In the genomic region with DNA sequence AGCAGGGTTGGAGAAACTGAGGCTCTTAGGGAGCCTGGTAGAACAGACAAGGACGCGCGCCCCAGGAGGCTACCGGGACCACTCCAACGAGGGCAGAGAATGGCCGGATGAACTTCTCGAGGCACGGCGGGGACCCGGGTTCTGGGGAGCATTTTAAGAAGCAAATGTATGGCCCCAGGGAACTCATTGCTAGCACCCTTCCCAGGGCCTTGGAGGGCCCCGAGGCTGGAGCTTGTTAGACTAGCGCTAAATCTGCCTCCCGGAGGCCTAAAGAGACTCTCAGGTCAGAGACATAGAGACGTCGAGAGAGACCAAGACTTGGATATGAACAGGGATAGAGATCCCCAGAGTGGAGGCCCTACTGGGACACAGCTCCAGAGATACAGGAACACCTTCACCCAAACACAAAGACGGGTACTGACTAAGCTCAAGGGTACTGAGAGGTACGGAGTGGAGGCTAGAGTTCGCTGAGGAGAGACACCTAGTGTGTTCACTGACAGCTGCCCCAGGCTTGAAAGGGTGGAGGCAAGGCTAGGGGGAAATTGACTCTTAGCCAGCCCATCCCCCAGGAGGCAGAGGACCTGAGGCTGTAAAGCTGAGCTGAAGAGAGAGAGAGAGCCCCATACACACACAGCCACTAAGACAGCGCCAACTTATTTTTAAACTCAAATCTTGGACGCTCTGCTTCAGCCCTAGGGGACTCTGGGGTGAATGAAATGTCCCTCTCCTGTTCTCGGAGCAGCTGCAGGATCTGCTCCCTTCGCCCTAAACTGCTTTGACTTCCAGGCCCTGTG, we compare ENCODE assay signal across 8 mouse cellular contexts. TPM values are rescaled to one million over a fixed set of nuclear protein-coding genes. Genes with fewer than 3 reads are reported as not detected.
DNase-seq lines count a peak whose midpoint lies in the region; ATAC-seq lines count a peak whose summit lies in the region.

No protein-coding gene starts in this region.

- peak overlapping the region; percentile 87 for H3K27ac ChIP-seq in intestine, embryonic 16.5 days (ENCODE audit: low read length)
- no peak overlapping the region for H3K27ac ChIP-seq in midbrain, embryonic 15.5 days

- peak overlapping the region; percentile 86 for H3K4me2 ChIP-seq in intestine, embryonic 16.5 days (ENCODE audit: low read depth, low read length)
- peak overlapping the region; percentile 81 for H3K4me2 ChIP-seq in midbrain, embryonic 15.5 days

- peak; percentile 48 for DNase-seq in kidney, postnatal 10 days
- no peak for DNase-seq in kidney, postnatal 25 days
- DNase-seq in ZHBTc4 (ENCODE audit: low read depth, low spot score) = peak; percentile 62
- DNase-seq in gastrocnemius, postnatal 14 days = peak; percentile 68
- no peak for DNase-seq in layer of hippocampus, adult 9-11 months

- H3K9me3 ChIP-seq in intestine, embryonic 16.5 days (ENCODE audit: control insufficient read depth, low read length) = no peaks in the 10 kb centered on the region
- no peaks in the 10 kb centered on the region for H3K9me3 ChIP-seq in midbrain, embryonic 15.5 days

- 6% methylated on average over 22 of the region's 22 CpGs for WGBS in intestine, embryonic 16.5 days
- WGBS in midbrain, embryonic 15.5 days = 5% methylated on average over 22 of the region's 22 CpGs

- intact Hi-C loops in gastrocnemius, postnatal 14 days (cut with DNase I; ENCODE audit: low total_unique reads) = no loop called here

- H3K36me3 ChIP-seq in intestine, embryonic 16.5 days (ENCODE audit: control insufficient read depth, insufficient read depth, low read length) = no peaks in the 10 kb centered on the region
- no peaks in the 10 kb centered on the region for H3K36me3 ChIP-seq in midbrain, embryonic 15.5 days (replicated peaks)

- peak overlapping the region; percentile 85 for H3K9ac ChIP-seq in intestine, embryonic 16.5 days (ENCODE audit: low read depth, low read length)
- H3K9ac ChIP-seq in midbrain, embryonic 15.5 days = peak overlapping the region; percentile 37; the same call in 1 of the 2 replicates

- no peaks in the 10 kb centered on the region for H3K27me3 ChIP-seq in intestine, embryonic 16.5 days (replicated peaks; ENCODE audit: control insufficient read depth, insufficient read depth, low read length)
- peaks cover 4% of the 10 kb centered on the region for H3K27me3 ChIP-seq in midbrain, embryonic 15.5 days (replicated peaks)

- H3K4me1 ChIP-seq in intestine, embryonic 16.5 days (ENCODE audit: control insufficient read depth, insufficient read depth, low read length) = peaks cover 45% of the 10 kb centered on the region
- H3K4me1 ChIP-seq in midbrain, embryonic 15.5 days = peaks cover 30% of the 10 kb centered on the region

- peak overlapping the region; percentile 79 for H3K4me3 ChIP-seq in intestine, embryonic 16.5 days (ENCODE audit: low read length)
- peak overlapping the region; percentile 44 for H3K4me3 ChIP-seq in midbrain, embryonic 15.5 days

- ATAC-seq in intestine, embryonic 16.5 days = peak; percentile 30
- ATAC-seq in midbrain, embryonic 15.5 days (replicated peaks) = peak; percentile 25
- no peak; the same call in 1 of the 2 replicates for ATAC-seq in monocyte, adult 5-6 weeks (replicated peaks; ENCODE audit: insufficient number of reproducible peaks, low FRiP score, low TSS enrichment, poor library complexity, severe bottlenecking)

RNA-seq across cellular contexts. Expression of a gene that starts 0.7 kb away (rescaled TPM):
- 100 to 1,000 TPM in 1 of 2 experiments, 10 to 100 TPM in 1; 77.5 to 112 TPM for total RNA-seq in gastrocnemius, postnatal 14 days (2021)
- 5.1 and 5.2 TPM in 2 replicates for polyA plus RNA-seq in intestine, embryonic 16.5 days (2015; fragmentation: Nextera tagmentation; extraction: Ambion mirVana)
- polyA plus RNA-seq in midbrain, embryonic 15.5 days (2015; fragmentation: Nextera tagmentation; extraction: Ambion mirVana) = 1.6 and 2.2 TPM in 2 replicates
- total RNA-seq in monocyte, adult 5-6 weeks (2017) = 0.76 to 5.1 TPM in 2 of 3 replicates, not detected in the other

RNA-seq across cellular contexts. Expression of a gene that starts 7.8 kb away (rescaled TPM):
- total RNA-seq in gastrocnemius, postnatal 14 days (2021) = 10 to 100 TPM; 16.5 to 20.4 TPM
- 51.8 and 58.6 TPM in 2 replicates for polyA plus RNA-seq in intestine, embryonic 16.5 days (2015; fragmentation: Nextera tagmentation; extraction: Ambion mirVana)
- 36.8 and 41.8 TPM in 2 replicates for polyA plus RNA-seq in midbrain, embryonic 15.5 days (2015; fragmentation: Nextera tagmentation; extraction: Ambion mirVana)
- 28.4 to 46.7 TPM (median 36.0 TPM) in 3 replicates for total RNA-seq in monocyte, adult 5-6 weeks (2017)

RNA-seq across cellular contexts. Expression of a gene that starts 13.3 kb away (rescaled TPM):
- total RNA-seq in gastrocnemius, postnatal 14 days (2021) = 10 to 100 TPM; 14.7 to 17.4 TPM
- 105 and 125 TPM in 2 replicates for polyA plus RNA-seq in intestine, embryonic 16.5 days (2015; fragmentation: Nextera tagmentation; extraction: Ambion mirVana)
- polyA plus RNA-seq in midbrain, embryonic 15.5 days (2015; fragmentation: Nextera tagmentation; extraction: Ambion mirVana) = 110 and 112 TPM in 2 replicates
- 67.5 to 99.3 TPM (median 98.8 TPM) in 3 replicates for total RNA-seq in monocyte, adult 5-6 weeks (2017)

RNA-seq across cellular contexts. Expression of a gene that starts 40.4 kb away (rescaled TPM):
- 1 to 10 TPM; 8.7 to 9.4 TPM for total RNA-seq in gastrocnemius, postnatal 14 days (2021)
- polyA plus RNA-seq in intestine, embryonic 16.5 days (2015; fragmentation: Nextera tagmentation; extraction: Ambion mirVana) = 27.0 and 27.5 TPM in 2 replicates
- polyA plus RNA-seq in midbrain, embryonic 15.5 days (2015; fragmentation: Nextera tagmentation; extraction: Ambion mirVana) = 22.4 and 29.1 TPM in 2 replicates
- total RNA-seq in monocyte, adult 5-6 weeks (2017) = 30.2 to 90.4 TPM (median 33.8 TPM) in 3 replicates

RNA-seq across cellular contexts. Expression of a gene that starts 44.6 kb away (rescaled TPM):
- total RNA-seq in gastrocnemius, postnatal 14 days (2021) = 1 to 10 TPM; 1.3 to 2.2 TPM
- polyA plus RNA-seq in intestine, embryonic 16.5 days (2015; fragmentation: Nextera tagmentation; extraction: Ambion mirVana) = 0.04 TPM in 1 of 2 replicates, not detected in the other
- polyA plus RNA-seq in midbrain, embryonic 15.5 days (2015; fragmentation: Nextera tagmentation; extraction: Ambion mirVana) = 16.8 and 22.6 TPM in 2 replicates
- not detected in 3 replicates for total RNA-seq in monocyte, adult 5-6 weeks (2017)

Comparison
In these comparisons a context has a peak if more than half of its experiments do, and no peak if none do; other contexts are left out.
1. DNase-seq: peak in kidney, postnatal 10 days (single experiment), ZHBTc4 (single experiment) and gastrocnemius, postnatal 14 days (single experiment); none in kidney, postnatal 25 days (0 of 2) and layer of hippocampus, adult 9-11 months (single experiment).
2. RNA of a gene that starts 0.7 kb away (total RNA-seq): 77.5 to 112 TPM in gastrocnemius, postnatal 14 days; 0.76 to 5.1 TPM in monocyte, adult 5-6 weeks; every median in the first group is over 10 times any median in the second.